Mouse (Mus musculus) cerebellum, adult 9-11 months (tissue): ENCODE results near the gene Tmed11.
"Not testable (repeated sequence)": the region's sequence is repeated elsewhere in the genome, so short reads cannot be mapped to it uniquely, and the experiment has no call there.

Source experiments
- DNase-seq: peaks from one replicate; pipeline ENCODE4 v3.0.0; 2022

Tmed11 gene

GRCm38 (mm10) chr5:108795263-108795662 lies at the start of gene Tmed11:
Gene Tmed11 (minus strand): TSS chr5:108795363.
- not testable (repeated sequence) for DNase-seq

- no peak for DNase-seq
Observed at GRCm38 (mm10) chr5:108836156-108836555, 41.0 kb upstream of the Tmed11 start.

GRCm38 (mm10) chr5:108823276-108823675 lies 28.1 kb upstream of the Tmed11 start:
- DNase-seq = no peak

DNA sequence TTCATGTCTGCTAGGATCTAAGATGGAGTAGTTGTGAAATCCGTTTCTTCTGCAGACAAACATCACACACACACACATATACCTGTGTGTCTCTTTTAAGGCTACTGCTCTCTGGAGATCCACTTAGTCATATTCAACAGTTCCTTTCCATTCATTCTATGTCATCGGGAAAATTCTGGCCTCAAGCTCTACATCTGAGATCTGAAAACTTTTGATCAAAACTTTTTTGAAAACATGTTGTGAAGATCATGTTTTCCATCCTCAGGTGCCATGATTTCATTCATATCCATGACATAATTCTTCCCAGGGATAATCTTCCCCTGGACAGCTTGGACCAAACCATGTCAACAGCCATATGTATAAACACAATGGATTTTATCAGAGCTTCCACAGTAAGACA lies 13.6 kb upstream of the Tmed11 start, which contains the start of gene Vmn2r8:
Gene Vmn2r8 (minus strand): TSS at position 101 of the 400 bp plus-strand sequence.
- not testable (repeated sequence) for DNase-seq

DNA sequence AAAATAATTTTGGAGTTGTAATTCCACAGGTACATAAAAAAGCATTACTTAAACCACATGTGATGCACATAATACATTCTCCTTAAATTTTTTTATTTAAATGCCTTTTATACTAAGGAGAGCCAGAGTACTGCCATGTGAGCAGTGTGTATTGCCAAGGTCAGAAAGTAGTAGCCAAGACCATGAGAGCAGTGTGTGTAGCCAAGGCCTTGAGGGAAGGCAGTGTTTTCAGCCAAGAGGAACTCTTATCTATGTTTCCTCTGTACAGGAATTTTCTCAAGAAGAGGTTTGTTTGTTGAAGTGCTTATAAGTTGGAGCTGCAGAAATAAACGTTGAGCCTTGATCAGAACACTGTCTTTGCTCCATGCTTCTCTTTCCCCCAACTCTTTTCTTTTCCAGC lies 8.5 kb upstream of the Tmed11 start:
- no peak for DNase-seq

- DNase-seq = not testable (repeated sequence)
Observed at GRCm38 (mm10) chr5:108790385-108790784, 4.8 kb downstream of the Tmed11 start.

- no peak for DNase-seq
Observed at GRCm38 (mm10) chr5:108774630-108775306, 20.4 kb downstream of the Tmed11 start, which contains the start of gene Rnf212. Gene Rnf212 (minus strand): TSS chr5:108774982.

DNA sequence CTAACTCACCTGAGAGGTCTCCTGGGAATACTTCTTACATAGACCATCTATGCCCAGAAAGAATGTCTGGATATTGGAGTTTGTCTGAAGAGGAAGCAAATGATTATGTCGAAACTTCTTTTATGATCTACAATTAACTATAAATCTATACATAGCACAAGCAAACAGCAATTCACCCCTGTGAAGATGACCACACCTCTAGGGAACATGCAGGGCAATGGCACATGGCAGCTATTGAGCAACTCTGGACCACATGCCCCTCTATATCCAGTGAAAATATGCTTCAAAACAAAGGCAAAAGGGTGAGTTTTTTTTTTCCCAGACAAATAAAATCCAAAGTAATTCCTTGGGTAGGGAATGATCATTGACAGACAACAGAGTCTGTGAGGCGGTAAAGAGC lies 35.2 kb downstream of the Tmed11 start:
- DNase-seq = no peak

GRCm38 (mm10) chr5:108758396-108758795 lies 36.8 kb downstream of the Tmed11 start:
- DNase-seq = peak; percentile 2

DNA sequence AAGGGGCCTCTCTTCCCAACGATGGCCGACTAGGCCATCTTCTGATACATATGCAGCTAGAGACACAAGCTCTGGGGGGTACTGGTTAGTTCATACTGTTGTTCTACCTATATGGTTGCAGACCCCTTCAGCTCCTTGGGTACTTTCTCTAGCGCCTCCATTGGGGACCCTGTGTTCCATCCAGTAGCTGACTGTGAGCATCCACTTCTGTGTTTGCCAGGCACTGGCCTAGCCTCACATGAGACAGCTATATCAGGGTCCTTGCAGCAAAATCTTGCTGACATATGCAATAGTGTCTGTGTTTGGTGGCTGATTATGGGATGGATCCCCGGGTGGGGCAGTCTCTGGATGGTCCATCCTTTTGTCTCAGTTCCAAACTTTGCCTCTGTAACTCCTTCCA lies 43.9 kb downstream of the Tmed11 start:
- DNase-seq = not testable (repeated sequence)

GRCm38 (mm10) chr5:108750328-108751210 lies 44.6 kb downstream of the Tmed11 start:
- no peak for DNase-seq

DNA sequence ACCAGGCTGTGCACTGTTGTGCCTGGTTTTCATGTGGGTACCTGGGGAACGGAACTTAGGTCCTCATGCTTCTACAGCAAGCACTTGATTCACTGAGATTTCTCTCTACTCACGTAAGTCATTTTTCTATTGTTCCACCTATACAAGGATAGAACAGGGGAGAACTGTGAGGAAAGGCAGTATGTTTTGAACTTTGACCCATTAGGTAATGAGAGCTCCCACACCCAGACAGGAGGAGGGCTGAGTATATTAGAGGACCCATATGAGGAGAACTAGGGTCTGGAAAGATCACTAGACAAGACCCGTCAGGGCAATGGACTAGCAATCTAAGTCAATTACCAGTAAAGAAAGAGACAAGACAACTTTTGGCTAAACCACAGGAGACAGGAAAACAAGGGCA lies 50.5 kb downstream of the Tmed11 start:
- no peak for DNase-seq

- no peak for DNase-seq
Observed at GRCm38 (mm10) chr5:108743856-108744255, 51.3 kb downstream of the Tmed11 start.

DNA sequence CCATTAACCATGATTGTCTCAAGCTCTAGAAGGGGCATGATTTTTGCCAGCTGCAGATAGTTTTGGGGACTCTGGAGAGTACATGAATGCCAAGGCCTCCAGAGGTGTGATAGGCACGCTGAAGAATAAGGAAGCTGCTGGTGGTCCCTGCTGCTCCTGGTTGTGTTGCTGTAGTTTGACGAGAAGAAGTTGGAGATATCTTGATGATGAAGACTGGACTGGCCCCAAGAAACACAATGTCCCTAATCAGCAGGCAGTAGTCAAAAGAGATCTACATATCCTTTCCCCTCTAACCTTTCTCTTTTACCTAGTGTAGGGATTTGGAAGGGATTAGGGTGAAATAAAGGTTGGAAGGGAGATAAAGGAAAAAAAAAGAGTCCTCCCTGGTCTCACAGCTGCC lies 52.6 kb downstream of the Tmed11 start:
- no peak for DNase-seq

DNA sequence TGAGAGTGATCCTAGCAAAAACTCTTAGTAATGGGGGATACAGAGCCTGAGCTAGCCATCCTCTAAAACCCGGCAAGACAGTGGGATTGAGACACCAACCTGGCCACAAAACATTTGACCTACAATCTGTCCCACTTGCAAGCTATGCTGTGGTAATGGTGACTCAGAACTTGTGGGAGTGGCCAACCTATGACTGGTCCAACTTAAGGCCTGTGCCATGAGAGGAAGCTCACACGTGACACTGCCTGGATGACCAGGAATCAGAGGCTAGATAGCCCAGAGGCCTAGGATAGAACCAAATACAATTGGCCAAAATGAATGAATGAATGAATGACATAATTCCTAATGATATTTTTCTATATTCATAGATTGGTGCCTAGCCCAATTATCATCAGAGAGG lies 53.3 kb downstream of the Tmed11 start:
- DNase-seq = no peak

DNA sequence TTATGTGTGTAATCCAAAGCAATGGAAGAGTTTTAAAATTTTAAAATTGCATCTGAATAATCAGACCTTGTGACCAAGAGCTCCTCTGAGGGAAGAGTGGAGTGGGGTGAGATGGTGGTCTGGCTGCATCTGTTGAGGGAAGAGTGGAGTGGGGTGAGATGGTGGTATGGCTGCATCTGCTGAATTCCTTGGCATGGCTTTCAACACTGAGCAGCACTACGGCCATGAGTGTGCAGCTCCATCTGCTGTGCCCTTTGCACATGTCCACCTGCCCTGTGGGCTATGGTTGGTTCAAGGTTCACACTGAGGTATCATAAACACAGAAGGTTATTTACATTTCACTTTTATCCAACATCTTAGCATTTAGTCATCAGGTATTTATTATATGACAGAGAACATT lies 67.7 kb downstream of the Tmed11 start:
- DNase-seq = no peak
